Mouse (Mus musculus): ENCODE results near the gene Gng8.

GRCm38 (mm10) chr7:16924037-16924834 lies 32.6 kb downstream of the Gng8 start, which contains the start of gene Calm3:
- TF ChIP-seq CTCF (IDR thresholded peaks at IDR 0.05; ENCODE audit: low read depth, low read length) (no peak), GATA1 (IDR thresholded peaks at IDR 0.05; ENCODE audit: borderline replicate concordance, low read length) (no peak), TAL1 (conservative IDR thresholded peaks at IDR 0.05; ENCODE audit: low read depth, low read length) (no peak), GATA2 (IDR thresholded peaks at IDR 0.05; ENCODE audit: borderline replicate concordance, low read depth, low read length) (no peak), POLR2AphosphoS5 (IDR thresholded peaks at IDR 0.05; ENCODE audit: insufficient replicate concordance, low read depth, low read length) (no peak)

All from G1E (cell line).